Mouse (Mus musculus) midbrain, embryonic 11.5 days (tissue): ENCODE results near the gene Pcsk5. TPM values are rescaled to one million over a fixed set of nuclear protein-coding genes. Genes with fewer than 3 reads are reported as not detected.
A peak's percentile ranks its signal among the peaks of the same experiment; 100 is the strongest.

Experiments
- ATAC-seq: fragments of 200-750 bp; cut with Nextera tagmentation; 2 replicates; pipeline ENCODE4 v1.8.0; 2017; ENCODE audit warnings: moderate TSS enrichment, moderate library complexity; ENCODE audit not compliant: low FRiP score
- DNase-seq: peaks from one replicate; pipeline ENCODE4 v3.0.0; 2015; ENCODE audit warnings: low spot score; ENCODE audit errors: missing footprints
- H3K27ac ChIP-seq: fragments of 300-500 bp; sonication (generic); 2 replicates; pipeline ENCODE4 v1.5.1; 2014; ENCODE audit warnings: low read depth, low read length
- H3K27me3 ChIP-seq: fragments of 300-500 bp; sonication (generic); 2 replicates; pipeline ENCODE4 v1.6.1; 2014; ENCODE audit warnings: mild to moderate bottlenecking, low read length, moderate library complexity, mixed read lengths; ENCODE audit not compliant: control insufficient read depth, insufficient read depth
- H3K36me3 ChIP-seq: fragments of 300-500 bp; sonication (generic); 2 replicates; pipeline ENCODE4 v1.6.1; 2014; ENCODE audit warnings: mild to moderate bottlenecking, low read length, moderate library complexity, mixed read lengths; ENCODE audit not compliant: control insufficient read depth, insufficient read depth
- H3K4me1 ChIP-seq: fragments of 300-500 bp; sonication (generic); 2 replicates; pipeline ENCODE4 v1.6.1; 2014; ENCODE audit warnings: low read length; ENCODE audit not compliant: control insufficient read depth, insufficient read depth
- H3K4me2 ChIP-seq: fragments of 300-500 bp; sonication (generic); 2 replicates; pipeline ENCODE4 v1.6.1; 2014; ENCODE audit warnings: mild to moderate bottlenecking, moderate library complexity
- H3K4me3 ChIP-seq: fragments of 300-500 bp; sonication (generic); 2 replicates; pipeline ENCODE4 v1.5.1; 2014; ENCODE audit warnings: low read depth, low read length
- H3K9ac ChIP-seq: fragments of 300-500 bp; sonication (generic); 2 replicates; pipeline ENCODE4 v1.6.1; 2014; ENCODE audit warnings: low read length
- H3K9me3 ChIP-seq: fragments of 300-500 bp; sonication (generic); 2 replicates; pipeline ENCODE4 v1.6.1; 2016; ENCODE audit warnings: low read length; ENCODE audit not compliant: control insufficient read depth
- WGBS: fragments of 180-500 bp; shearing (Covaris S2); extraction: QIAGEN DNeasy Blood & Tissue Kit; methylation state at CpG from one replicate; pipeline ENCODE4 v1.1.7; 2014; 5-methylcytosine and 5-hydroxymethylcytosine counted together
- polyA plus RNA-seq: library from polyadenylated mRNA; unstranded; fragments of >200 nt; fragmentation: Nextera tagmentation; extraction: Ambion mirVana; gene quantifications from 2 replicates; pipeline ENCODE4 v1.2.1, GENCODE M21; 2014

Pcsk5 gene
- polyA plus RNA-seq, 1 experiment from 2014 or later = 6.5 TPM

DNA sequence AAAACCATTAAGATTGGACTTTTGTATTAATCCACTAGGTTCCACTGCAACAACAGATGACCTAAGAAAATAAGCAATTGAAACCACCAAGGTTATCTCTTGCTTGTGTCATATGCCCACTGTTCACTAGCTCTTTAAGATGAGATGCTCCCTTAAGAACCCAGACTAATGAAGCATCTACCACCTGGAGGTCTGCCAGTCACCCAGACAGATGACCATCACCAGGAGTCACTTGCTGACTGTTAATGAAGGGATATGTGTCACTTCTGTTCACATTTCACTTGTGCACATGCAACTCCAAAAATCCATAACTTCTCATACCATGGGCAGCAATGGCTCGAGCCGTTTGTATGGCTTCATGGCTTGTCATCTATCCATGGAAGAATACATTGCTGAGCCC is 17.4 kb downstream of the Pcsk5 start:
- no peak overlapping the region for H3K27ac ChIP-seq
- H3K9ac ChIP-seq = no peak overlapping the region
- no peaks in the 10 kb centered on the region for H3K36me3 ChIP-seq
- no peaks in the 10 kb centered on the region for H3K9me3 ChIP-seq
- H3K4me1 ChIP-seq = no peaks in the 10 kb centered on the region
- no peaks in the 10 kb centered on the region for H3K27me3 ChIP-seq
- ATAC-seq (no peak), DNase-seq (no peak)
- no peak overlapping the region for H3K4me2 ChIP-seq
- 88% methylated on average over 2 of the region's 2 CpGs for WGBS
- H3K4me3 ChIP-seq = no peak overlapping the region

- Histone ChIP-seq H3K4me1 (no peaks in the 10 kb centered on the region), H3K36me3 (no peaks in the 10 kb centered on the region), H3K9ac (no peak overlapping the region), H3K9me3 (no peaks in the 10 kb centered on the region), H3K27ac (no peak overlapping the region), H3K4me3 (no peak overlapping the region), H3K4me2 (no peak overlapping the region), H3K27me3 (no peaks in the 10 kb centered on the region)
- DNase-seq (no peak), ATAC-seq (no peak)
- WGBS = 82% methylated on average over 5 of the region's 5 CpGs
These were observed 18.4 kb downstream of the Pcsk5 start for GRCm38 (mm10) chr19:17819081-17819480.

- no peaks in the 10 kb centered on the region for H3K27me3 ChIP-seq
- H3K9me3 ChIP-seq = no peaks in the 10 kb centered on the region
- H3K27ac ChIP-seq = no peak overlapping the region
- H3K9ac ChIP-seq = no peak overlapping the region
- DNase-seq = no peak
- no peak overlapping the region for H3K4me3 ChIP-seq
- no peak for ATAC-seq
- H3K36me3 ChIP-seq = no peaks in the 10 kb centered on the region
- H3K4me2 ChIP-seq = no peak overlapping the region
- H3K4me1 ChIP-seq = no peaks in the 10 kb centered on the region
- WGBS = 93% methylated on average over 3 of the region's 3 CpGs
These were observed 22.4 kb downstream of the Pcsk5 start for GRCm38 (mm10) chr19:17815062-17815461.

- ATAC-seq (no peak), DNase-seq (no peak)
- Histone ChIP-seq H3K9me3 (no peaks in the 10 kb centered on the region), H3K4me3 (no peak overlapping the region), H3K27ac (no peak overlapping the region), H3K4me2 (no peak overlapping the region), H3K4me1 (no peaks in the 10 kb centered on the region), H3K9ac (no peak overlapping the region), H3K36me3 (no peaks in the 10 kb centered on the region), H3K27me3 (no peaks in the 10 kb centered on the region)
- WGBS = 86% methylated on average over 5 of the region's 5 CpGs
These were observed 23.9 kb downstream of the Pcsk5 start for GRCm38 (mm10) chr19:17813449-17813990.

DNA sequence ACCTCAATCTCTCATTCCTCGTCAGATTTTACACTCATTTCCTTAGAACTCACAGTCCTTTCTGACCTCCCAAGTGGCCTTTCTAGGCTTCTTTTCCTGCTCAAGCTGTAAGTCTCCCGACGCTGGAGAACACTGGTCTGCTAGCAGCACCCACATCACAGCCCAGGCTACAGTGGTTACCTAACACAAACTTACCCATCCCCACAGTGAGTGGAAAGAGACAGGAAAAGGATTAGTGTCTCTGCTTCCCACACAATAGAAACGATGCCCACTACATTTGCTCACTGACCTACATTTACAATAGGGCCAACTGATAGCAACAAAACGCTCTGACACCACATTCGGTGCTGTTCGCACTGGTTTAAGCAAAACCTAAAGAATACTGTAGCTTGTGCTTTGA is 24.8 kb downstream of the Pcsk5 start:
- H3K9ac ChIP-seq = no peak overlapping the region
- H3K4me2 ChIP-seq = no peak overlapping the region
- no peak overlapping the region for H3K27ac ChIP-seq
- no peak for DNase-seq
- WGBS = 71% methylated on average over 7 of the region's 7 CpGs
- no peaks in the 10 kb centered on the region for H3K9me3 ChIP-seq
- no peaks in the 10 kb centered on the region for H3K4me1 ChIP-seq
- no peaks in the 10 kb centered on the region for H3K27me3 ChIP-seq
- no peak for ATAC-seq
- H3K4me3 ChIP-seq = no peak overlapping the region
- no peaks in the 10 kb centered on the region for H3K36me3 ChIP-seq

- Histone ChIP-seq H3K9ac (no peak overlapping the region), H3K4me2 (no peak overlapping the region), H3K4me1 (no peaks in the 10 kb centered on the region), H3K36me3 (no peaks in the 10 kb centered on the region), H3K27ac (no peak overlapping the region), H3K27me3 (no peaks in the 10 kb centered on the region), H3K9me3 (no peaks in the 10 kb centered on the region), H3K4me3 (no peak overlapping the region)
- DNase-seq (no peak), ATAC-seq (no peak)
- 92% methylated on average over 5 of the region's 5 CpGs for WGBS
These were observed 30.8 kb downstream of the Pcsk5 start for GRCm38 (mm10) chr19:17806626-17807025.

GRCm38 (mm10) chr19:17800798-17801197 is 36.6 kb downstream of the Pcsk5 start:
- H3K27me3 ChIP-seq = no peaks in the 10 kb centered on the region
- WGBS = 93% methylated on average over 1 of the region's 1 CpGs

GRCm38 (mm10) chr19:17799419-17800185 is 37.8 kb downstream of the Pcsk5 start:
- ATAC-seq = no peak

More at GRCm38 (mm10) chr19:17800798-17801197, 36.6 kb downstream of the Pcsk5 start:
- no peak overlapping the region for H3K9ac ChIP-seq
- no peaks in the 10 kb centered on the region for H3K4me1 ChIP-seq
- no peaks in the 10 kb centered on the region for H3K36me3 ChIP-seq
- H3K9me3 ChIP-seq = no peaks in the 10 kb centered on the region
- ATAC-seq (no peak), DNase-seq (peak; percentile 10)
- H3K4me2 ChIP-seq = no peak overlapping the region
- H3K27ac ChIP-seq = no peak overlapping the region
- H3K4me3 ChIP-seq = no peak overlapping the region

DNA sequence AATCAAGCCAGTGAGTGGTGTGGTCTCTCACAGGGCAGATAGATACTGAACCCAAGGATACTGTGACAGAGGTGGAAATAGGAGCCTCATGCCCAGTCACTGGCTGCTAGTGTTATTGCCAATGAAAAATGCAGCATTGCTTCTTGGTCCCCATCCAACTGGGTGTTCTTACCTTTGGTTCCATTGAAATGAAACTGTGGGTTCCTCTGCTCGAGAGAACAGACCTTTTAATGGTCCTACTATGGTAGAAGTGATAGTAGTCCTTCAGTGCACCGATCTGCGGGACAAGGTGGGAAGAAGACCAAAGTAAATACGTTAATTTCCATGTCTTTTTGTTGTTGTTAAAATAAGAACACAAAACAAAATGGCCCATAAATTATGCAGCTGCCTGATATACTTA is 44.0 kb downstream of the Pcsk5 start:
- Histone ChIP-seq H3K27ac (no peak overlapping the region), H3K4me3 (no peak overlapping the region), H3K27me3 (no peaks in the 10 kb centered on the region), H3K36me3 (no peaks in the 10 kb centered on the region), H3K9ac (no peak overlapping the region), H3K9me3 (no peaks in the 10 kb centered on the region), H3K4me1 (no peaks in the 10 kb centered on the region), H3K4me2 (no peak overlapping the region)
- WGBS = 88% methylated on average over 4 of the region's 4 CpGs
- ATAC-seq = no peak
- peak; percentile 19 for DNase-seq

More at GRCm38 (mm10) chr19:17799419-17800185, 37.8 kb downstream of the Pcsk5 start:
- H3K4me3 ChIP-seq = no peak overlapping the region
- no peak overlapping the region for H3K4me2 ChIP-seq
- WGBS = 92% methylated on average over 4 of the region's 4 CpGs
- H3K9me3 ChIP-seq = no peaks in the 10 kb centered on the region
- peak; percentile 60 for DNase-seq
- H3K36me3 ChIP-seq = no peaks in the 10 kb centered on the region
- H3K9ac ChIP-seq = no peak overlapping the region
- no peaks in the 10 kb centered on the region for H3K27me3 ChIP-seq
- H3K4me1 ChIP-seq = no peaks in the 10 kb centered on the region
- no peak overlapping the region for H3K27ac ChIP-seq
